Mouse (Mus musculus): ENCODE measurements around the gene Arl4c. TPM values are rescaled to one million over a fixed set of nuclear protein-coding genes. Genes with fewer than 3 reads are reported as not detected.

Gene Arl4c
- 1 to 10 TPM; 4.7 to 5.5 TPM for total RNA-seq (2021)
- long read RNA-seq, experiment 1, transcript Arl4c-202 (1 exons, 3,997 nt), result major isoform, 6 of 6 reads
- long read RNA-seq, experiment 1, partial matches to known transcripts, result 0 of 6 reads
- long read RNA-seq, experiment 1, other reads (novel, unspliced or antisense), result 0 of 6 reads
- long read RNA-seq, experiment 2, transcript Arl4c-202 (1 exons, 3,997 nt), result major isoform, 9 of 9 reads
- long read RNA-seq, experiment 2, partial matches to known transcripts, result 0 of 9 reads
- long read RNA-seq, experiment 2, other reads (novel, unspliced or antisense), result 0 of 9 reads

GRCm38 (mm10) chr1:88701870-88702661, at the start of gene Arl4c:
Gene Arl4c (minus strand): TSS chr1:88702221.
- DNase-seq, result peak; percentile 91

DNA sequence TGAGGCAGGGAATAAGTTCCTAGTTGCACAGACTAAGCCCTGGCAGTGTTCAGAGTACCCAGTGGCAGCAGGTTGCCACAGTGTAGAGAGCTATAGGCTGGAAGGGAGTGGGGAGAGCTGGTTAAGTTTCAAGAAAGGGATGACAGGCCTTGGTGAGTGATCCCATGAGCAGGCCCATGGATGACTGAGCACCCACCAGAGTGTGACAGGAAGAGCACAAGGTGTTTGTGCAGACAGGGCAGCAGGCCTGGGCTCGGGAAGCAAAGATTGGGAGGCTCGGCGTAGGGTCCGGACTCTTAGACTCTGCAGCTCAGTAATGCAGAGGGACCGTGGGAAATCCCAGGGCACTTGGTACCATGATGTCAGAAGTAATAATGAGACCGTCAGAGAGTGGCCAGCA, 49.3 kb upstream of the Arl4c start:
- no peak for DNase-seq

DNA sequence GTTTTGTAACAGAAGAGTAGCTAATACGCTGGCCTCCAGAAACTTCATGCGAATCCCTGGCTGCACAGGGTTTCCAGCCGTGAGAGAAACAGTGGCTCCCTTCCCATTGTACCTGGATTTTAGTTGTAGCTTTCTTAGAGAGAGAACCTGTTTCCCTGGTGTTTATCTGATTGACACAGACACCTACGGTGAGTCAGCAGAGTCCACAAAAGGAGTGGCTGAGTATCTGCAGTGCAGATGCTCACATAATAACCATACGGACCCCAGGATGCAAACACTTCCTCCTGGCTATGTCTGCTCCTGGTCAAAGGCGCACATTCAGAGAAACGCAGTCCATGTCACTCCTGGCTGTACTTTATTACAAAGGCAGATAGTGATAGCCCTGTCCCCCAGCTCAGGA, 48.6 kb upstream of the Arl4c start:
- no peak for DNase-seq

- DNase-seq, result peak; percentile 10 to 24
Measured at GRCm38 (mm10) chr1:88750126-88750525, 48.1 kb upstream of the Arl4c start.

DNA sequence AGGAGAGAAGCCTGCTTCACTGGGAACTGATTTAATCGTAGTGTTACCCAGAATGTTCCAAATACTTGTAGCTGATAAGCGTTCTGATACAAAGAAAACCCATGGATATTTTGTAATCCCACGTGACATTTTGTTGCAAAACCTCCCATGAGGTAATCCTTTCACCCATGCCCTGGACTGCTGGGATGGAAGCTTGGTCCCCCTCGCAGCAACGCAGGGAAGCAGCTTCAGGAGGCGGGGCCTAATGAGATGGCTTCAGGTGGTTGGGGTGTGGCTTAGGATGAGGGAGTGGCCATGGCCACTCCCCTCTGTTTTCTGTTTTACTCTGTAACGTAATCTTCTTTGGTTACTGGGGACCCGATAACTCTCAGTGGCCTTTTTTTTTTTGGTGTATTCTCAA, 47.1 kb upstream of the Arl4c start:
- no peak for DNase-seq

DNA sequence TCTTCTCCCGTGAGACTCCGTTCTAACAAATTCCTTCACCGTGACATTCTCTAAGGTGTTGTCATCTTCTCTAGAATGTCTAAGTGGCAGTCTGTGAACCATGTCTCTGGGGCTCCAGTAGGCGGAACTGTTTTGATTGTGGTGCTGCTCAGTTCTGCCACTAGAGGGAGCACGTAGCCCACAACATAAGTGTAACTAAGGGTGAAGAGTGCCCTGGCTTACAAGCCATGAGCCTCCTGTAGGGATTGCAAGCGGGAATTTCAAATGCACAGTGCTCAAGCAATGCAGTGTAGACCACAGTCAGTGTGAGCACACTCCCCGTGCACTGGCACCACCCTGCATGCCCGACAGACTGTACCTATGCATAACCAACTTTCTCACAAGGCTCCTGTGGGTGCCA, 43.2 kb upstream of the Arl4c start:
- peak; percentile 77 to 88 for DNase-seq

- DNase-seq, result no peak
Measured at GRCm38 (mm10) chr1:88744261-88744660, 42.2 kb upstream of the Arl4c start.

- peak; percentile 25 to 62 for DNase-seq
Measured at GRCm38 (mm10) chr1:88742372-88742771, 40.4 kb upstream of the Arl4c start.

DNA sequence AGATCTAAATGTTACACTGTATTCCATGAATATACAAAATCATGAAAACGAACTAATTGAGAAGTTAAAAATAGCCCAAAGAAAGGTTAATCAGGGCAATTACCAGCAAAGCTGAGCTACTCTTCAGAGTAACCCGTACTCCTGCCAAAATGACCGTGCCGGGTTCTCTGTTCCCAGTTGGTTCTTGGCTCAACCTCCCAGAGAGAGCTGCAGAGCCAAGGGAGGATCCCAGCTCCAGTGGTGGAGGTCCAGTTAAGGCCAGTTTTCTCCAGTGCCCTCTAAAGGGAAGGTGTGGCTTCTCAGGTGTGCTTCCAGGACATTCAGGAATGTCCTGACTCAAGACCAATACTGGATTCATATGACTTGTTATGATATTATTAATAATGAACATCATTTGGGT, 37.5 kb upstream of the Arl4c start:
- peak in 1 of 2 experiments; percentile 11 for DNase-seq

DNA sequence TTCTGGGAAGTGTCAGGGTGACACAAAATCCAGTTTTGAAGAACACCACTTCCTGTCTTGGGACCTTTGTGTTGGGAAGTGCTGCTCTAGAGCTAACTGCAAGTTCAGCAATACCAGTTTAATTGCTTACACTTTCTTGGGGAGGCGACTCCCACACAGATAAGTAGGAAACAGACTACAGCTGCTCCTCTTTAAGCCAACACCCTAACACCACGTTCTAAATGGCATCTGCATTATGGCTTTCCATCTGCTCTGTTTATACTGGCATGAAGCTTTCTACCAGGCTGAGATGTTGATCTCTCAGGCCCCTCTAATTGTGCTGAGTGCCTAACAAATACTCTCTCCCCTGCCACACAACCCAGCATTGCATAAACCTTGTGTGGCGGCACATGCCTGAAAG, 36.9 kb upstream of the Arl4c start:
- no peak for DNase-seq

- no peak for DNase-seq
Measured at GRCm38 (mm10) chr1:88729496-88729895, 27.5 kb upstream of the Arl4c start.

- no peak for DNase-seq
Measured at GRCm38 (mm10) chr1:88727369-88727768, 25.3 kb upstream of the Arl4c start.

DNA sequence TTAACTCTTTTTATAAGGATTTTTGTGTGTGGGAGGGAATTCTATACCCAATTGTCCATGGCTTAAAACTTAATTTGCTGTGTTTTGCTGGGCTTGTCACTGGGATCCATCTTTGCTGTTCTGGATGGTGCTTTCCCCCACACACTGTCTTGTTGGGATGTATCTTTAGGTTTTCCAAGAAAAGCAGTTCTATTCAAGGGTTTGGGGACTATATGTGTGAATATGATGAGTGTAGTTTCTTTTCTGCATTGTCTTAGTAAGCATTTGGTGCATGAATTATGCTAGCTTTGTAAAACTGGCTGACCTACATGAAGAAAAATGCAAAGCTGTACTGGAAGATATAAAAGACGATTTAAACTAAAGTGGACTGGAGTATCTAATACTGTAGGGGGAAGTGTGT, 23.7 kb upstream of the Arl4c start:
- no peak for DNase-seq

GRCm38 (mm10) chr1:88720626-88721229, 18.7 kb upstream of the Arl4c start:
- no peak for DNase-seq

GRCm38 (mm10) chr1:88718563-88718962, 16.5 kb upstream of the Arl4c start:
- no peak for DNase-seq

GRCm38 (mm10) chr1:88717736-88718135, 15.7 kb upstream of the Arl4c start:
- DNase-seq, result no peak

GRCm38 (mm10) chr1:88712011-88712410, 10.0 kb upstream of the Arl4c start:
- DNase-seq, result no peak

DNA sequence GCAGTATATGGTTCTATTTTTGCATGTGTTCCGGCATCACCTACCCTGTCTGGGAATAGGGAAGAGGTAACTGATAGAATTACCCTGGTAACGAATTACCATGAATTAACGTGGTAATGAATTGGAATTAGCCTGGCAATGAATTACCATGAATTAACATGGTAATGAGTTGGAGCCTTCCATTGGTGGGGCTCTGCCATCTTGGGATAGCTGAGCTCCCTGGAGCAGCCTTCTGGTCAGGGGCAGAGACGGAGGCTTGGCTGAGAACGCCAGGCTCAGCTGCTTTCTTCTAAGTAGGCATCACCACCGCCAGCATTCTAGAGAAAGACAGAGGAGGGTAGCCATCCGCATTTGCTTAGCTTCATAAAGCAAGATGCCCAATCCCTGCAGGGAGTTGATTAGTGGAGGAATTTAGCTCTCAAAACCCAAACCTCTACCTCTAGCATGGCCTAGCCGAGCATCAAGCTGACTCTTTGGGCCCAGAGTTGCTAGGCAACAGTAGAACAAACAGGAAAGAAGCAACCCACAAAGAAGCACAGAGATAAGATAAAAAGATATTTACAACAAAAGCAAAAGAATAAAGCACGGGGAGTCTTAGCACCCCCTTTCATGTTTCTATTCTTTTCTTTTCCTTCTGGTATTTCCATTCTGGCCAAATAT, 6.8 kb upstream of the Arl4c start:
- DNase-seq, result no peak

GRCm38 (mm10) chr1:88708191-88708590, 6.2 kb upstream of the Arl4c start:
- no peak for DNase-seq

DNA sequence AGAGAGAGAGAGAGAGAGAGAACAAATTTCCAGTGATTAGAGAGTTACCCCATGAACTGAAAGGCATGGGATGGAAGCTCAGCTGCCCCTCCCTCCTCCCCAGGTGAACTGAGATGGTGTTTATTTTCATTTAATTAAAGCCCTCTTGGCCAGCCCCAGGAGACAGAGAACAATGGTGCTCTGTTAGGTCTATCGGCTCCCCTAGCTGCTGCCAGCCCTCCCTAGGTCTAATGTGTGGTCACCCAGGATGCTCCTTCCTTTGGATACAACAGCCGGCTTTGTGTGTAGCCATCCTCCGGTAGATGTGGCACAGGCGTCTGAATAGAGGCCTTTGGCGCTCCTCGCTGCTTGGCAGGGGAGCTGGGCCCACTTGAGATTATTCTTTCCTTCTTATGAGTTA, 5.5 kb upstream of the Arl4c start:
- no peak for DNase-seq

GRCm38 (mm10) chr1:88705799-88706198, 3.8 kb upstream of the Arl4c start:
- peak; percentile 90 to 94 for DNase-seq

GRCm38 (mm10) chr1:88705050-88705449, 3.0 kb upstream of the Arl4c start:
- DNase-seq, result peak; percentile 42 to 43
